Mouse (Mus musculus): Measurements from ENCODE around the gene Il10ra.

The Il10ra gene

DNA sequence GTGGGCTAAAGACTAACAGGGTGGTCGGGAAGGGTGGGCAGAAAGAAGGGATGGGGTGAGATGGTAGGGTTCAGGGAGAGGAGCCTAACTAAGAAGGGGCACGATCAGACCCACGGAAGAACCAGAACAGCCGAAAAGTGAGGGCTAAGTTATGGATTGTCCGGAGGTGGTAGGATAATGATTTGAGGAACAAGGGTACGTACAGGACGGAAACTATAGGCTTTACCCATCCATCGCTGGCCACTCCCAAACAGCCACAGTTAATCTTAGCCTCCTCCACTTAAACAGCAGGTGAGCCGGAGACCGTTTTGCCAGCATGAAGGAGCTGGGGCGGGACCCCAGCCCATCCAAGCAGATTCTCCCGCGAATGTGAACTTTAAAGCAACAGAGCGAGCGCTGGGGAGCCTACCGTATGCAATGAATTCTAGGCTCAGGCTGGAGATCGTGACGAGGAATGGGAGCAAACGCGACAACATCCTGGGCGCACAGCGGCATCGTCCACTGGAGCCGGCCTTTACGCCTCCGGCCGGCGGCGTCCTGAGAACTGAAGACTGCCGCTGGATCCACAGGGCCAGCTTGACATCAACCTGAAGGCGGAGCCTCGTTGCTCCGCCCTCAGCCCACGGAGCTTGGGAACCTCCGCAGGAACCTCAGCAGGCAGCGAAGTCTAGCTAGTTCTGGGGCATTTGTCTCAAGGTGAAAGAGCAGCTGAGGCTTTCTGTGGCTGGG is at the start of gene Il10ra:
Il10ra (minus strand) TSS at position 553 of the 729 bp plus-strand sequence.
- no peak for DNase-seq (ENCODE audit: low spot score)

DNA sequence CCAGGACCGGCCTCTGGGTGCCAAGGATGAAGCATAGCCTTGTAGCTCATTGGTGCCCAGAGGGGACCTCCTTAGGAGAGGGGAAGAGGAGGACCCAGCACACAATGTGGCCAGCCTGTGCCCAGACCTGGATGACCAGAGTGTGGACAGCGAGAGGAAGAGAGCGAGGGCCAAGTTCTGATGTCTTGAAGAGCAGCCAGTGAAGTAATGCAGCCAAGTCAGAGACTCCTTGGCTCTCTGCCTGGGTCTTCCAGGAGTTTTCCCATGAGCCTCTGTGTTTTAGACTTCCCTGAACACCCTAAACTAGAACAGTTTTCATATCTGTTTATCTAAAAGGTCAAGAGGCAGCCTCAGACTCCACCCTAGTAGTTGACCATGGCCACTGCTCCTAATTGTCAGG is 48.7 kb upstream of the Il10ra start:
- DNase-seq (ENCODE audit: low spot score), result no peak

DNA sequence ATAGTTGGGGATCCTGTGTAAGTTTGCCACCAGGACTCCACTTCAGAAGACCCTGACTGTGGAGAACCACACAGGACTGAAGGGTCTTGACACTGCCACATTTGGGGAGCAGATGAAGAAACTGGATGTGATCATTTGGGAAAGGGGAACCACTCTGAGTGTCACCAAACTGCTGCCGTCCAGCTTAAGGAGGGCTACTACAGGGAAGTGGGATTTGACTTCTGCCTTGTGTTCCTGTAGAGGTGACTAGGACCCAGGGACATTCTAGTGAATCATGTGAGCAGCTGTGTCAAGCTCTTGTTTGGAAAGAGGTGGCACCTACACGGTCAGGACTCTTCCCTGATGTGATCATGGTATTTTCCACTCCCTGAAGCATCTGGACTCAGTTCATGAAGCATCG is 45.0 kb upstream of the Il10ra start:
- no peak for DNase-seq (ENCODE audit: low spot score)

DNA sequence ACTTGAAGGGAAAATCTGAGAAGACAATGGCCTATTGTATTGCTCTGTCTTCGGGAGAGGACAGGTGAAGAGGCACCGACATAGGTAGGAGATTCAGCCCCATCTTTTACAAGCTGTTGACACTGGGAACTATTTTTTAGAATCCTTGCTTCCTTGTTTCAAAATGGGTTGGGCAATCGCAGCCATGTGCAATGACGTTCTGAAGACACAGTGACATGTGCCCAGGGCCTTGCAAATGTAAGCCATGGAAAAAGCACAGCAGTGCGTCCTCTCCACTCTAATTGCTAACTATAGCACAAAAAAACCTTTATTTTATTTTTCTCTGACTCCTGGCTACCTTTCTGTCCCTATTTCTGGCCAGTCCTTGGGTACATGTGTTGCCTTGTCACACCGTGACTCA is 42.9 kb upstream of the Il10ra start:
- DNase-seq (ENCODE audit: low spot score), result no peak

DNA sequence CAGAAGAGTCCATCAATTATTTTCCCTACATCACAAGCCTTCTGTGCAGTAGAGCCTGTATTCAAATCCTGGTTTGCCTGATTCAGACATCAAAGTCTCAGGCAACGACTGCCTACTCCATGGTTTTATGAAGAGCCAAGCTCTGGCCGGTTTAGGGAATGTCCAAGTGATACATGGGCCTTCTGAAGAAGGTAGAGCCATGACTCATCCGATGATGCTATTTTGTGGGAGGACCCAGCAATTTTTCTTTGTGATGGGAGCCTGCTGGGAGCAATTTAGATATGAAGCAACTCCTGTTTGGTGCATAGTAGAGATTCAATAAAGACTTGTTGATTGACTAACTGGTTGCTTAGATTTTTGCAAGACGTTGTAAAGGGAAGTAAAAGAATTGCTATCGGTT is 39.6 kb upstream of the Il10ra start:
- no peak for DNase-seq (ENCODE audit: low spot score)

DNA sequence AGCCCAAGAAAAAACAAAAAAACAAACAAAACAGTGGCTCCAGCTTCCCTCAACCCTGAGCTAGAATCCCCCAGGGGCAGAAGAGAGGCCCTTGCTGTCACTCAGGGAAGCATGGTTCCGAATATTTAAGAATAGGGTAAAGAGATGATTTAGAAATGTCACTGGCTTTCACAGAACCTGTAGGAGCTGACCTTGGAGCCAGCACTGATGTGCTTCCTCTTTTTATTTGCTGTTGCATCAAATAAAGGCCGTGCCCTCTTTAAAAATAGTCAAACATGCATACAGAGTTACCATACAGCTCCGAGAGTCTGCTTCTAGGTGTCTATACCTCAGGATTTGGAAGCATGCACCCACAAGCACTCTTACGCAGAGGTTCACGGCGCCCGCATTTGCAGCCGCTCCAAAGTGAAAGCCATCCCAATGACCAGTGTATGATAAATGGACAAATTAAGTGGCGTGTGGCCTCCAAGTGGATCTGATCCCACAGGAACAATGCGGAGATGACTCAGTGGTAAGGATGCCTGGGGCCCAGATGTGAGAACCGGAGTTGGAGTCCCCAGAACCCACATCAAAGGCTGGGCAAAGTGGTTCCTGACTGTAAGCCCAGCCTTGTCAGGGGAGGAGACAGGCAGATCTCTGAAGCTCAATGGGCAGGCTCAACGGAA is 37.9 kb upstream of the Il10ra start:
- DNase-seq (ENCODE audit: low spot score), result no peak

DNA sequence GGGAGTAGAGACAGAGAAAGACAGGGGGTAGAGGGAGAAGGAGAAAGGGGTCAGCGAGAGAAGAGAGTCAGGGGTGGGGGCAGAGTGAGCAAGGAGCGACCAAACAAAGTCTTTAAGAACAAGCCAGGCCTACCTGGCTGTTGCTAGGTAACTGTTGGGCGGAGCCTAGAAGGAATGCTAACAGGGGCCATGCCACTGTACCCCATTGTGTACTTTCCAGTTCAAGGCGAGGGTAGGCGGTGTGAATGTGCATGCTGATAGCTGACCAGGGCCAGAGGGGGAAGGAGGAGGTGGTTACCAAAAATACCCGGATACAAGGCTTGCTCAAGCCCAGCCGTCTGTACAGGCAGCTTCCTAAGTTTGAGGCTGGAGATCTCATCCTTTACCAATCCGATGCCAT is 32.8 kb upstream of the Il10ra start:
- no peak for DNase-seq (ENCODE audit: low spot score)

DNA sequence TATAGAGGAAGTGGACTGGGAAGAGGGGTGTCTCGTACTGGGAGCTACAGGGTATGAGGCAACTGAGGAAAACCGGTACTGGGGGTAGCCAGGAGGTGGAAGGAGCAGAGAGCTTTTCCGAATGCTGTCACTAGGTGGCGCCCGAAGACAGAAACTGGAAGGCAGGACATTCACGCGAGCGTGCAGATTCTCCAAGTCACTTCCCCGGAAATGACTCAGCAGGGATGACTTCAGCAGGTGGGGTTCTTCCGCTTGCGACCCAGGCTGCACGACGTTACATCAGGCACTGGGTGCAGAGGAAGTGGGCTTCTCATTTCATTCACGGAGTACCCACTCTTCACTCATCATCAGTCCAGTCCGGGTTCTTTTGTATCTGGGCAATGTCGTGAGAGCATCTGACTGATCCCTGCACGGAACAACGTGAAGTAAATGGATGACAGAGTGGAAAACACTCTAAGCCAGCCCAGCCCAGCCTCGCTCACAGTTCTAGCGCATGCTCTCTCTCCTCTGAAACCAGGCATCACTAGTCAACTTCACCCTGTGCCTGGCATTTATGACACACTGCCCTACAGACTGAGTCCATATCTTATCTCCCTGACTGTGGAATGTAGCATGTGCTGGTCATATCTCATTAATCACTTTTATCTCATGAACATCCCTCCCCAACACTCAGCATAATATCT is 31.6 kb upstream of the Il10ra start:
- peak; percentile 94 for DNase-seq (ENCODE audit: low spot score)

DNA sequence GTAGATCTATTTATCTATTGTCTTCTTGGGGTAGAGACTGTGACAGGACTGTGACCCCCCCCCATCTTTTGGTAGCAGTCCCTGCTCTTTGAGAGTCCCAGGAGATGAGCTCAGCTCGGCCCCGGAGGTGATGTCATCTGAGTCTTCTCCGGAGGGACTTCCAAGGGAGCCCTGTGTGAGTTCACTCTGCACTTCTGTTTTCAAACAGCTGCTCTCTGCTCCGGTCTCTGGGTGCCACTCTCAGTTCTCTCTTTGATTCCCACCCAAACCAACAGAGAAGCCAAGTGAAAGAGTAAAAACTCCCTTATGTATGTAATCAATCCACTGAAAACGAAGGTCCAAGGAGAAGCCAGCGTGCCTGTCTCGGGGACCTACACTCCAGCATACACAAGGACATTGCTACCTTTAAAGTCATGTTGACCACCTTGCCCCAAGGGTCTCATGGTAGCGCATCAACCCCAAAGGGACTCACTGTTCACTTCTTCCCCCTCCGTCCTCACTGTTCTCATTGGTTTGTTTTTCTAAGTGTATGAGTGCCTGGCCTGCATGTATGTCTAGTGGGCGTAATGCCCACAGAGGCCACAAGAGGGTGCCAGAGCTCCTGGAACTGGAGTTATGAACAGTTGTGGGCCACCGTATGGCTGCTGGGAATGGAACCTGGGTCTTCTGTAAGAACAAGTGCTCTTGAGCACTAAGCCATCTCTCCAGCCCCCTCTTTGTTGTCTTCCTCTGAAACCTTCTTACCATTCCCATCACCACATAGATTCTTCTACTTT is 30.5 kb upstream of the Il10ra start:
- DNase-seq (ENCODE audit: low spot score), result no peak

DNA sequence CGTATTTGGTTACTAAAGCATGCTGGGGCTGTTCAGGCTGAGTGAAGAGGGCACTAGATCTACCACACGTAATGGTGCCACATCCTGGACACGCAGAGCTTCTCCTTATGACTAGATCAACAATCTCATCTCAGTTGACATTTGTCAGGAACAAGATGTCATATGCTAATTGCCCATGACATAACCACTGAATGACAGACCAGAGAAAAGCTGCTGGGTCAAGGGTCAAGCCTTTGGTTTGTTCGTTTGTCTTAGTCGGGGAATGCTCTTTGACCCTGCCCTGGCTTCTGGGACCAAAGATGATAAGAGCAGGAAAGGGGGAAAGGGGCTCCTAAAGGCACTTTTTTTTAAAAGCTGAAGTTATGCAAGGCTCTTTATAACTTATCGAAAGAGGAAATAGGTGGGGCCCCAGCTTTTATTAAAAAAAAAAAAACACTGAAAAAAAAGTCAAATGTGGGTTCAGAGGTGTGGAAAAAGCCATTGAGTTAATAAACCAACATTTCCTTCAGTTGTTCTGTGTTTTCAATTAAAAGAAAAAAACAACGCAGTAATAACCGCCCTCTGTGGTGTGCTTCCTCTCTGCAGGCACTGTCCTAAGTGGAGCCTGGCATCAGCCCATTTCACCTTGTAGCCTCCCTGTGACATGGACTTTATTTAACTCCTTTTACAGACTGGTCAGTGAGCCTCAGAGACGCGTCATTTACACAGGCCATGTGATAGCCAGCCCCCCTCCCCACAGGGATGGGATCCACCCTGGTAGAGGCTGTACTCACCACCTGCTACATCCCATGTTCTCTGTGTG is 25.5 kb upstream of the Il10ra start:
- DNase-seq (ENCODE audit: low spot score), result no peak

DNA sequence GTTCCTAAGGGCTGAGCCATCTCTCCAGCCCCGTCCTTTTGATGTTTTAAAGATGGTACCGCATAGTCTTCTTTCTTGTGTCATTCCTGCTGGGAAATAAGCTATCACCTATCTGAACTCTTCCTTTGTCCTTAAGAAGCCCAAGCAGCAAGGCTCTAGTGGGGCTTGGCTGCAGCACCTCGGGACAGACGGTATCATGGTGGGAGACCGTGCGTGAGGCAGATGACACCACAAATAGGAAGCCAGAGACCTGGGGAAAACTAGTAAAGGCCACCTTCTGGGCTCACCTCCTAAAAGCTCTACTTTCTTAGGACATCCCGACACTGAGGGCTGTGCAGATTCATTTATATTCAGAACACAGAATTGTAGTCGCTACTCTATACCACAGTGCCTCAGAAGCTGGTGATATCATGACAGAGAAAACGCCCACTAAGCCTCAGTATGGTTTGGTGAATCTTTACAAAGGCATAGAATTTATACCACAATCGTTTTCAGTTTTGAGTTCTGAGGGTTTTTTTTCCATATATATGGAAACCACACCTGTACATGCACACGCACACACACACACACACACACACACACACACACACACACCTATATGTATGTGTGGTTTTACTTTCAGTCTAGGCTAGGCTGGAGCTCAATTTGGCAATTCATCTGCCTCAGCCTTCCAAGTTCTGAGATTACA is 22.7 kb upstream of the Il10ra start:
- DNase-seq (ENCODE audit: low spot score), result no peak

DNA sequence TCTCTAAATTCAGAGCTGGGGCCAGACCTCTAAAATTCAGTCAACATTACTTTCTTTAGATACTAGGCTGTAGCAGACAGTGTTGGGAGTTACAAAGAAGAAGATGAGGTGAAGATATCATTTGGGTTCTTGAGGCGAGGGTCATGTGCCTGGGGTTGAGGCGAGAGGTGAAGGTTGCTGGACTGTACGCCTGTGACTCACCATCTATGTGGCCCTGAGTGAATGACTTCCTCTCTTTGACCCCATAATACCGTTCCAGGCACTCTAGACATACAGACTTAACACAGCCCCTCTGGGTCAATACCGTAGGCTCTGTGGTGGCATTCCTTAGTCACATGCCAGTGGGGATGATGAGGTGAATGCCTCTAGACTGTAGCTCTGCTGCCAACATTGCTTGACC is 13.5 kb upstream of the Il10ra start:
- DNase-seq (ENCODE audit: low spot score), result no peak

DNA sequence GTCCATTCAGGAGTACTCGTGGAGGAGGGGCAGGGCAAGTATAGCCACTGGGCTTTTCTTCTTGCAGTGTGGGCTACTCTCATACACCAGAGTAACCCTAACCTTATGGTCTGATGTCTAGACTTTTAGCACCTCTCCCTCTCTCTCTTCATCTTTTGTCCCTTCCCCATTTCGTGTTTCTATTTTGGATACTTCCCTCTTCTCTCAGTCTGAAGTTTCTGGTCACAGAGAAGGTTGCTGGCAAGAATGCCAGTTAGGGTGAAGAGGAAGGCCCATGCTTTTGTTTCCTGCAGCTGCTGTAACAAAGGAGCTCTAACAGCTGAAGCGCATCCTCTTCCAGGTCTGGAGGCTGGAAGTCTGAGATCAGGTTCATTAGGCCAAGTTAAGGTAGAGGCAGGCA is 11.9 kb upstream of the Il10ra start:
- DNase-seq (ENCODE audit: low spot score), result no peak

DNA sequence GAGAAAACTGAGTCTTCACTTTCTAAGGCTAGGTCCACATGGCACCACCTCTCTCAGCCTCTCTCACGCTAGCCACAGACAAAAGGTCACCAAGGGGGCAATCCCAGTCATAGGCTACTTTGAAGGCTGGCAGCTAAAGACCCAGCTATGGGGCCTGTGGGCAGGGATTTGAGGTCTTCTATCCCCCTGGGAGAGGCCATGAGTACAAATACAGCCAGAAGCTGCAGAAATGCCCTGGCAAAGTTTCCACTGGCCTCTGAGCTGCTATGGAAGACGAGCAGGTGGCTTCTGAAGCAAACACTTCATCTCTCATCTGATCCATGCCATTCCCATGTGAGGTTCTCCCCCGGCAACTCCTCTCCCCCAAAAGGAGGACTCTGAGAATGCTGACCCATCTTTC is 11.1 kb upstream of the Il10ra start:
- DNase-seq (ENCODE audit: low spot score), result no peak

DNA sequence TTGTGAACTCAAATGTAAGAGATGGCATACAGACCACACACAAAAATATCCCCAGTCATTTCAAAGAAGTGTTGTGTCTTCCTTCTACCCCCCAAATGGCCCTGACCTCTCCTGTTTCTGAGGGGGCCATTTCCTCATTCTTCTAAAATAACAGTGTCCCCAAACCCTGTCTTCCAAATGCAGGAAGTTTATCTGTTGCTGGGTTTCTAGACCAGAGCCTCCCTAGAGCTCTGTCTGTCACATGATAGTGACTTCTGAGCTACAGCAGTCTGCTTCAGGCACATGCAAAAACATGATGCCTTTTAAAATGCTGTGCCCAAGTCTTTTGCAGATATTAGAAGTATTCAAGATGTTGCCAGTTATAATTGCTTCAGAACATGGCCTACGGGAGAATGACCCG is 5.7 kb upstream of the Il10ra start:
- no peak for DNase-seq (ENCODE audit: low spot score)

DNA sequence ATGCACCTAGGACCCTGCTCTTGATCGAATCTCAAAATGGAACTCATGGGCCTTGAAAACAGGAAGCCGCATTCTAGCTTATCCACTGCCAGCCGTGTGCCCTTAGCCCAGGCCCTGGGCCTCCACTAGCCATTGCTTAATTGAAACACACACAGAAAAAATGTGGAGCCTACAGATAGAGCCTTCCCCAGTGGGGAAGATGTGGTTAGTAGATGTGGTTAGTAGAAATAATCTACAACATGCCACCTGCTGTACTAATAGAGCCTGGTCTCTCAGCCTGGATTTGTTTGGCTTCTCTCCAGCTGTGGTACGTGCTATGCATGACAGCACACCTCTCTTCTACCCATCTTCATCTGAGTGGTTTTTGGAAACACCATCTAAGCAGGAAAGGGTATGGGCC is 5.3 kb upstream of the Il10ra start:
- DNase-seq (ENCODE audit: low spot score), result no peak

DNA sequence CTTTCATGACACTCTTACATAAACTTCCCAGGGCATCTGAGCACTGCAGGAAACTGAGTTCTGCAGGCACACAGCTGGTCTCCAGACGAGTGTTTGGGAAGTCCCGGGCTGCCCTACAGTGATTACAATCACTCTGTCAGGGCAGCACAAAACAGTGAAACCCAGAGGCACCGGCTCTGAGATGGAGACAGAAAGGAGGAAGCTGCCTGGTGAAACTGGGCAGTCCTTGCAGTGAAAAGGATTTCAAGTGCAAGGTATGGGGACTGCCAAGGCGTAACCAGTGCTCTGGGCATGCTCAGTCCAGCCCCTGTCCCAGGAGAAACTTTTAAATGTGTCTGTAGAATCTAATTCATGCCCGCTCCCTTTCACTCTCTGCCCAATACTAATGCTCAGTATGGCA is 3.3 kb upstream of the Il10ra start:
- no peak for DNase-seq (ENCODE audit: low spot score)

DNA sequence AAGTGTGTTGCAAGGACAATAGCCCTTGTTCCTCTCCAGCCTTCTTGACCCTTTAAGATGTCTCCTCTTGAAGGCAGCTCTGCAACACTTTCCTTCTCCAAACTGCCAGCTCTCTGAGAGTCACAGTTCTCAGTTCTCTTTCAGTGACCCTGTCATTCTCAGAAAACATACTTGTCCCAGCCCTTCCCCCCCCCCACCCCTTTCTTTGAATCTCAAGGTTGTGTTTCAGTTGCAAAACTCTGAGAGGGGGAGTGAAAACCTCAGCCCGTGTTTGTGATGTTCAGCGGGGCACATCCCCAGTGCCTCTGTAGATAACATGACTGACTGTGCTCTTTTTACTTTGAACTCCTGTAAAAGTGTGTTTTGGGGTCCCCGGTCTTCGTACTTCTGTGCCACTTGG is 870 bp downstream of the Il10ra start:
- no peak for DNase-seq (ENCODE audit: low spot score)

DNA sequence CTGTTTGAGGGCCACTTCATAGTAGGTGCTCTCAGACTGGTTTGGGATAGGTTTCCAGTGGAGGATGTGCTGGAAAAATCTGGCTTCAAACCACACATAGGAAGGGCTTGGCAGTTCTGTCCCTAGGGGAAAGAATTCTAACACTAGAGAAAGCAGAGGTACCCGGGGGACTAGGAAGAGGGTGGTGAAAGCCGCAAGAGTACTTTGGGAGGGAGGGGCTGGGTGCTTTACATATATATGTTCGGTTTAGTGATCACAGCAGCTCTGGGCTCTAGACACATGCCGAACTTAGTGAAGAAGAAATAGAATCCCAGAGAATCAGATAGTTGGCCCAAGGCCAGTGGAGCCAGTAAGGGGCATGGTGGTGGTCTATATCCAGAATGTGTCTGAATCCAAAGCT is 1.9 kb downstream of the Il10ra start:
- no peak for DNase-seq (ENCODE audit: low spot score)

DNA sequence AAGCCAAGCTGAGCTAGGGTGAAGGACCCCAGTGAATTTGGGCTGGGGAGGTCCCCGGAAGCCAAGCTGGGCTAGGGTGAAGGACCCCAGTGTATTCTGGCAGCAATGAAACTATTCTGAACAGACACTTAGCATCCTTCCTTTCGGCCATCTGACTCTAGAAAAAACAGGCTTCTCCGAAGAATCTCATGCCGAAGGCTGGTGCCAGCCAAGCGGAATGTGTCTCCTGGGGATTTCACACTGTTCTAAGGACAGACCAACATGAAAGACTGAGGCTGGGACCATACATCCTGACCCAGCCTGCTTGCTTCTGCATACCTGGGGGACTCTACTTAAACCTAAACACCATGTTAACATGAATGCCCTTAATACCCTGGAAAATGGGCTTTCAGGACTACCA is 7.1 kb downstream of the Il10ra start:
- DNase-seq (ENCODE audit: low spot score), result no peak

DNA sequence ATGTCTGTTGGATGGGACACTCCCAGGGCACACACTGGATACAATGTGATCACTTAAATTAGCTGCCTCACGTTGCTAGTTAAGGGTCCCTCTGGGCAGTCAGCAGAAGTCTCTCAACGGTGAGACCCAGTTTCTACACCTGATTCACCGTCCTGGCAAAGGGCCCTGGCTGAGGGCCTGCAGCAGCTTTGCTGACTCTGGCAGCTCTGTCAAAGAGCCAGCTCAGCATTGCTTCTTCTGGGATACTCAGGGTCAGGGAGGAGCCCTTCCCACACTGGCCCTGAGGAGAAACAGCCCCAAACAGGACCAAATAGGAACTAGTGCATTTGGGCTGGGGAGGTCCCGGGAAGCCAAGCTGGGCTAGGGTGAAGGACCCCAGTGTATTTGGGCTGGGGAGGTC is 7.5 kb downstream of the Il10ra start:
- DNase-seq (ENCODE audit: low spot score), result no peak

Data from left cerebral cortex, adult 11 months (tissue).